Mouse (Mus musculus) CD4-positive, CD25-positive, alpha-beta regulatory T cell, adult 2 months (primary cell): ENCODE results near the gene Yipf3.
A peak's percentile ranks its signal among the peaks of the same experiment; 100 is the strongest.

Experiments
- DNase-seq: peaks from one replicate; pipeline ENCODE4 v3.0.0-alpha.2; 2012; ENCODE audit warnings: low read depth, low spot score

The Yipf3 gene

DNA sequence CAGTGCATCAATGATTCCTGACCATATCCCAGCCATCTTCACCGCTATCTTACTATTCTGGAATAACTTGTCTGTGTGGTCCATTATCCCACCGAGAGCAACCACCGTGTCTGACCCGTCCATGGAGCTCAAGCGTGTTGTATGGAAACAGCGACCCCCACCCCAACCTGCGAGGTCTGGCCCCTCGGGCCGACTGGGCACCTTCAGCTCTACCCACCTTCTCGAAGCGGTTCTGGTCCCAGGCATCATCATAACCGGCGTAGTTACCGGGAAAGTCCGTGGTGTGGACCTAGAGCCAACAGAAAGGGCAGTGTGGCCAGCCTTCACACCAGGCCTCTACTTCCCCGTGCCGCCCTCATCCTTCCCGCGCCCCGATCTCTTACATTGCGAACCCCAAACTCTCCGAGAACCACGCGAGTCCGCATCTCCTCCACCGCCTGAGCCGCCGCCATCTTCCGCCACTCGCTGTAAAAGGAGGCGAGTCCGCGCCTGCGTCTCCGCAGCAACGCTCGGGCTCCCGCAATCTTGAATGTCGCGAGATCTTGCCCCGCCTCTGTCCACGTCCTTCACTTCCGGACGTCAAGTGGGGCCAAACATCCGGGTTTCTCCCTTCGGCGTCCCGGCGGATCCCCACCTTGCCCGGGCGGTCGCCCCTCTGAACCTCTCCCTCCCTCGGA is at the start of gene Yipf3, which contains the start of gene Polr1c:
Gene Yipf3, plus strand, starts transcription at position 569 of the 677 bp plus-strand sequence.
Gene Polr1c, minus strand, starts transcription at position 543 of the 677 bp plus-strand sequence.
- DNase-seq = peak; percentile 95

DNA sequence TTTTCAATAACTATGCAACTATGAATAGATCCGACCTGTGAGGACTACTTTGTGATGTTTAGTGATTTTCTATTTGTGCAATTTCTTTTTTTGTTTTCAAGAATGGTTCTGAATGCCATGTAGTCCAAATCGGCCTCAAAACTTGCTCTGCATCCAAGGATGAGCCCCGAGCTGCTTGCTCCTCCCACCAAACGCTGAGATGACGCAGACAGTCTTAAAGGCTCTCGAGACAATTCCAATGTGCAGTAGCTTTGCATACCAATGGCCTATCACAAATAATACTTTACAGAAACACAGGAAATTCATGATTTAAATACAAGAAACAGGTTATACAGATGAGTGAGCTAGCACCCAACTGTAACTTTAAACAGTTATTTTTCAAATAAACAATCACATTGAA is 46.7 kb upstream of the Yipf3 start:
- DNase-seq = no peak

DNA sequence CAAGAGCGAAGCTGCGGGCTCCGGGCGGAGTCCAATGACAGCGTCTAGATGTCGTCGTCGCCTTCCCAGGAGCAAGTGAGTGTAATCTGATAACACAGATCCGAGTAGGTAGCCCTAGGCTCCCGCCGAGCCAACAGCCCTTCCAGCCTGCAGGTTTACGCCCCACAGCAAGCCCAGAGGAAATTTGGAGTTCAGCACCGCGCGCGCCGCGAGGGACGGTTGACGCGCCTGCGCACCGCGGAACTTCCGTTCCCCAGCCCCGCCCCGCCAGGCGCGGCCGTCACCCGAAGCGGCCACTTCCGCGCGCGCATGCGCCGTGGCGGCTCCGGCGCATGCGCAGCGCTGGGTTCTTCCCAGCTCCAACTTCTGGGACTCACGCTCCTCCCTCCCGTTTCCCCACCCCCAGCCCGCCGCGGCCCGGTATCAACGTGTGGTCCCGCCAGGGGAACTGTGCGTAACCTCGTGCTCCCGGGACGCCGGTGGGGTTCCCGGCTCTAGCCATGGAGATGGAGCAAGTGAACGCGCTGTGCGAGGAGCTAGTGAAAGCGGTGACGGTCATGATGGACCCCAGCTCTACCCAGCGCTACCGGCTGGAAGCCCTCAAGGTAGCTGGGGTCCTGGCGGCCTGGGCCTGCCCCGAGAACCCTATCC is 45.3 kb upstream of the Yipf3 start, which contains the start of the genes Polh and Xpo5:
Gene Polh, minus strand, starts transcription at position 225 of the 651 bp plus-strand sequence.
Gene Xpo5, plus strand, starts transcription at position 362 of the 651 bp plus-strand sequence.
- peak; percentile 98 for DNase-seq

DNA sequence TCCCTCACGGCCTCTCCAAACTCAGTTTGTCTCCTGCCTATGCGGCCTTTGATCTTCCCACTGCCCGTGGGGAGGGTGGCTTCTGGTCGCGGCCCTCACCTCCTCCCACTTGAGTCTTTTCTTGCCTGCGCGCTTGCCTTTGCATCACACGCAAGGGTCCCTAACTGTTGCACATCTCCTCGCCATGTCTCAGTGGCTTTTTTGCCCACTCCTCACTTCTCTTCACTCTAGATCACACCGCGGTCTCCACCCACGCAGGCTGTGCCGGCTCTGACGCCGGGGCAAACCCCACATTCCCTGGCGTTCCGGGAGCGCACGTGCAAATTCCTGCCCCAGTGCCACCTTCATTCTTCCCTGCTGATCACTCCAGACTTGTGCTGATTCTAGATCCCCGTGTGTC is 44.8 kb upstream of the Yipf3 start:
- DNase-seq = no peak

DNA sequence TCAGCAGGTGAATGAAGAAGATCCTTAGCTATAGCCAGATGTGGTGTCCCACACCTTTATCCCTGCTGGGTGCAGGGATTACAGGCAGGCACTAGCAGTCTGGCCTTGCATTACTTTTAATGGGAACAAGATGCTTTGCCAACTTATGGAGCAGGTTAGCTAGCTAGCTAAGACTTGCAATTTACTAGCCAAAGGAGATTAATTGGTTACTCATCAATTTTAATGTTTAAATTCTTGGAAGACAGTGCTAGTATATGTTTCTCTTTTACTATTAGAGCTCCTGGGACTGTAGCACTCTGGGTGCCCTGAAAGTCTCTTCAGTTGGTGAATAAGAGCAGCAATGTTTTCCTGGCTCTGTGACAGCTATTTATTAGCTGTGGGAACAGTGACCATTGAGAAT is 41.2 kb upstream of the Yipf3 start:
- DNase-seq = no peak

DNA sequence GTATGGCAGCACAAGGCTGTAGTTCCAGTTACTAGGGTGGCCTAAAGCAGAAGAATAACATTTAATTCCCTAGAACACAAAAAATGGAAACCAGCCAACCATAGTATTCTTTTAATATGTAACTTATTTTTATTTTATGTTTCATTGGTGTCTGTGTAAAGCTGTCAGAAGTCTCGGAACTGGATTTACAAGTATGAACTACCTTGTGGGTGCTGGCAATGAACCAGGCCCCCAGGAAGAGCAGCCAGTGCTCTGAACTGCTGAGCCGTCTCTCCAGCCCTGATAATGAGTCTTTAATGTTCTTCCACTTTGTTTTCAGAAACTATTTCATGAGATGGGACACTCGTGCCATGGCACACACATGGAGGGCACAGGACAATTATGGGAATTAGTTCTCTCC is 37.3 kb upstream of the Yipf3 start:
- no peak for DNase-seq

DNA sequence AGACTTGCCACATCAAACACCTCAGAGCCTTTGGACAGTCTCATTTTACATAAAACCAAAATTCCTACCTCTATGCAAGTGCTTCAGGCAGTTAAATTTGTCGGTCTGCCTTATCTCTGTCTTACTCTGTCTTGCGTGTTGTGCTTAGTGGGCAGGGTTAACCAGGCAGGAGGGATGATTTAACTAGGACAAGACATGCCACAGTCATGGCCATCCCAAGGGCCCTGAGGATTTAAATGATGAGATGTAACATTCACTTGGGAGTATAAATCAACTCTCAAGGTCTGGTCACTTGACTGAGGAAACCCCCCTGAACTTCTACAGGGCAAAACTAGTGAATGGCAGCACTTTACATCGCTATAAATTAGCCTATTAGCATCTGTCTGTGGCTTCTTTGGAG is 26.3 kb upstream of the Yipf3 start:
- DNase-seq = no peak

DNA sequence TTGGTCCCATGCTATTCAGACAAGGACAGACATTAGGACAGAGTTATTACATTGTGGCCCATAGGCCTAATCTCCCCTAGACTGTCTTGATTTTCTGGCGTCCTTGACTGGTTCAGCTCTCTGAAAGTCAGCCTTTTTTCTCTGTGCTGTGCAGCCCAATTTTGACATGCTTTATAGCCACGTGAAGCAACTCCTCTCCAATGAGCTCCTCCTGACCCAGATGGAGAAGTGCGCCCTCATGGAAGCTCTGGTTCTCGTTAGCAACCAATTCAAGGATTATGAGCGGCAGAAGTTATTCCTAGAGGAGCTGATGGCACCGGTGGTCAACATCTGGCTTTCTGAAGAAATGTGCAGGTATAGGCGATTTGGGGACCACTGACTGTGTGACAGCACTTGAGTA is 20.3 kb upstream of the Yipf3 start:
- no peak for DNase-seq

DNA sequence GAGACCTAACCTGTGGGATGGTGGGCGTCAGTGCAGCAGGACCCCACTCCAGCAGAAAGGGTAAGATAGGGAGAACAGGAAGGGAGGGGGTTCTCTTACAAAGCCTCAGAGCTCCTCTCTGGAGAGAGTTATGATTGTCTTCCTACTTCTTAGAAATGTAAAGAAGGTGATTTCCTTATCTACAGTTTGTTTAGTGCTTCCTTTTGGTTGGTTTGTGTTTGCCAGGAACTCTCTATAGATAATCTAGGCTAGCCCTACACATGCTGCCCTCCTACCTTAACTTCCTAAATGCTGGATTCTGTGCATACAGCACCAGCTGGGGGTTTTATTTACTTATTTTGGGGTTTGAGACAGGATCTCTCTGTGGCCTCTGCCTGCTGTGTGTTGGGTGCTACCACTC is 11.8 kb upstream of the Yipf3 start:
- DNase-seq = no peak

DNA sequence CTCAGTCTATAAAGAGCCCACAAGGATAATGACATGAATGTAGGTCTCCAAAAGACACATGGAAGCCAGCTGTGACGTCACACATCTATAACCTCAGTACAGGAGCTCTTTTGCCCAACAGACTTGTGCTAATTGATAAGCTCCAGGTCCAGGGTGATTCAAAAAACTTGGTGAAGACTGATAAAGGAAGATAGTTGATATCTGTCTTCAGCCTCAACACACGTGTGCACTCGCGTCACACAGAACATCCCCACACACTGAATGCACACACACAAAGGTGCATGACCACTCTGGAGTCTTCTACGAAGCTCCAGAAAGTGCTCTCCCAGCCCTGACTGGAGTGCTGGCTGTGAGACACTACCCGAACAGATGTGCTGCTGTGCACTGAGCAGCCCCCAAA is 10.8 kb upstream of the Yipf3 start:
- no peak for DNase-seq

DNA sequence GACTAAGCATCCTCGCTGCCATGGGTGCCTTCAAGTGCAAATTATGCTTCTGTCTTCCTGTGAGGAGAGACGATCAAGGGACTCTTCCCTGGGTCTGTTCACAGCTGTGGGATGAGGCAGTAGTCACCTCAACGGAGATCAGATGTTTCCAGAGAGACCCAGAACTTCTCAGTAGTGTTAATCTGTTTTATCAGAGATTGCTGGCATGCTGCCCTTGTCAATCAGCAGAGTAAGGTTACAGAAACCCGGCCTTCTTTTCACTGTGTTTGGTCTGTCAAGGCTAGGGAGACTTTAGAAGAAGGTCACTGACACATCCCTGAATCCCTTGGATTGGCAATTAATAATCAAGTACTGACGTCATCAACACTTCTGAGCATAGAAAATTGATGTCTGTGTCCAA is 10.4 kb upstream of the Yipf3 start:
- no peak for DNase-seq

DNA sequence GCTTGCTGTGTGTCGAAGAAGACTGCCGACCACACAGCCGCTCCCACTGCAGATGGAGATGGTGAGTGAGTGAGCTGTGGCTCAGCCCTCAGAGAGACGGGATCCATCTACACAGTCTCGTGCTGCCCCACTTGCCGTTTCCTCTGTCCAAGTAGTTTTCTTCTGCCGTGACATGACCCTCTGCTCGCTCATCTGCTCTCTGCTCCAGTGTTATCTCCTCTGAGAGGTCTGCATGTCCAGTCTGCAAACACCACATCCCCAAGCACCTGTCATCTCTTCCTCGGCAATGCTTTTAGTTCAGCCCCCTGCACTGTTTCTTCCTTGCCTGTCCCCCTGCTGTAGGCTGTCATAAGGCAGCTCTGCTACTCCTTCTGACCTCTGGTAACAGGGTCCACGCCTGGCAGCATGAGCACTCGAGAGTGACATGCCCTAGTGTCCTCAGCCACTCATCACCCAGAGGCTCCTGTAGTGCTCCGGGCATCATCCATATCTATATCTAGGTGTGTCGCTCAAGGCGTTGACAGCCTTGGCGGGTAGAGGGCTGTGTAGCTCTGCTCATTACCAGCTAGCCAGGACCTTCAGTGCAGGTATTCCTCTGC is 8.3 kb upstream of the Yipf3 start:
- DNase-seq = no peak

DNA sequence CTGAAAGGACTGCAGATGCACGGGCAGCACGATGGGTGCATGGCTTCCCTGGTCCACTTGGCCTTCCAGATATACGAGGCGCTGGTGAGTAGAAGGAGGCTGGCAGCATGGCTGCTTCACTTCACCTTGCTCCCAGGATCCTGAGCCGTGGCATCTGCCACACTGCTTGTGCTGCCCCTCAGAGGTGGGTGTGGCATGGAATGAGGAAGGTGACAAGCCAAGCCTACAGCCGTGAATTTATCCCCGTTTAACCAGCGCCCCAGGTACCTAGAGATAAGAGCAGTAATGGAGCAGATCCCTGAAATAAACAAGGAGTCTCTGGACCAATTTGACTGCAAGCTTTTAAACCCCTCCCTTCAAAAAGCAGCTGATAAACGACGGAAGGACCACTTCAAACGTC is 6.4 kb upstream of the Yipf3 start:
- DNase-seq = no peak

DNA sequence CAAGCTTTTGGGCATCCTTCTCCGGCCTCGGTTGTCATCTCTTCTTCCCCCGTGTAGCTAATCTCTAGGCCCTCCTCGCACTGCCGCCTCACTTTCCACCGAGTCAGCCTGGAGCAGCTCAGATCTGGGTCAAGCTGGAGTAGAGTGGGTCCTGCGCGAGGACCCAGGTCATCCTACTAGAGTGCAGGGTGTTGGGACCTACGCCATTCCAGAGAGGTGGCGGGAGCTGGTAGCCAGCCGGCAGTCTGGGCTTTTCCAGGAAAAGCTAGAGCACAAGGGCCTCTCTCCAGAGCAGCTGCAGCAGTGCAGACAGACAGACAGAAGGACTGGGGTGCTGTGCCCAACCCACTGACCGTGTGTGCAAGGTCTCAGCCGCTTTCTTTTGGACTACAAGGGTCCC is 5.6 kb upstream of the Yipf3 start:
- no peak for DNase-seq

DNA sequence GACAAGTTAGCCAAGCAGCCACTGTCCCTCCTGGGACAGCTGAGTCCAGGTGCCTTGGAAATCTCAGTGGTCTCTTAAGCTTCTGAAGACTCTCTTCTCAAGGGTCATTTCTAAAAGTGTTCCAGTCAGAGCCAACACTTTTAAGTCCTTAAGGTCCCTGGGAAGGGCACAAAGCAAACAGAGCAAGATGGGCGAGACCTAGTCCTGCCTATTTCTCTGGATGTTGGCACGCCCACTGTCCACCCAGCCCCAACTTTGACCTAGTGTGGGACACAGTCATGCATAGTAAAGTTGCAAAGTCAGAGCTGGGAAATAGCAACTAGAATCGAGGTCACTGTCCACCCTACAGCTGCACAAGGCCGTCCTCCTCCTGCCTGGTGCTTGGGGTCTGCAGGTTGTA is 4.9 kb upstream of the Yipf3 start:
- no peak for DNase-seq

DNA sequence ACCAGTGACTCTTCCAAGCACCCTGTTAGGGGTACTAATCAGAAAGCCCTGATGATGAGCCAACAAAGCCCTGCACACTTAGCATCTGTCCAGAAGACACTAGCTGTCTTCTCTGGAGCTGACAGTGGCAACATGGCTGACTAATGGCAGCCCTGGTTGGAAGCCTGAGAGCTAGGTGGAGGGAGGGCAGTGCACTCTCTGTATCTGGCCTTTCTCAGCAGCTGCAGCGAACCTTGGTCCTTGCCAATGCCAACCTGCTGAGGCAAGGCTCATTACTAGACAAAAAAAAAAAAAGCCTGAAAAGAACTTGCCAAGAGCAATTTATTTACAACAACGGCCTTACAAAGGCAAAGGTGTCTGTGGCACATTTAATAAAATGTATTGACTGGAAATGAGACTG is 4.3 kb upstream of the Yipf3 start:
- DNase-seq = no peak

DNA sequence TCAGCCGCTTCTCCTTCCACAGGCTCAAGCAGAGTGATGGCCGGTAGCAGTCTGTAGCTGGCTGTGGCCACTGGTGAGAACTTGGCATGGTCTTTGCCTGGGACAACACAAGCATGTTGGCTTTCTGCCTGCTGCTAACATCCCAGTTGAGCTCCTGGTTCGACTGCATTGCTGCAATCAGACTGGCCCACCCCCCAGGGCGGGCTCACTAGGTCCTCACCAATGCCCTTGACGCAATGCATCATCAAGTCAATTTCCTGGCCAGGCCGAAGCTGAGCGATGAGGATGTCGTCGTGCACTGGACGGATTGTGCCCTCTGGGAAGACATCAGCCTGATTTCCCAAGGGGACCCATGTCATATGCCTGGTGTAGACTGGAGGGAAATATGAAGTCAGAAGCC is 3.3 kb upstream of the Yipf3 start:
- DNase-seq = no peak

DNA sequence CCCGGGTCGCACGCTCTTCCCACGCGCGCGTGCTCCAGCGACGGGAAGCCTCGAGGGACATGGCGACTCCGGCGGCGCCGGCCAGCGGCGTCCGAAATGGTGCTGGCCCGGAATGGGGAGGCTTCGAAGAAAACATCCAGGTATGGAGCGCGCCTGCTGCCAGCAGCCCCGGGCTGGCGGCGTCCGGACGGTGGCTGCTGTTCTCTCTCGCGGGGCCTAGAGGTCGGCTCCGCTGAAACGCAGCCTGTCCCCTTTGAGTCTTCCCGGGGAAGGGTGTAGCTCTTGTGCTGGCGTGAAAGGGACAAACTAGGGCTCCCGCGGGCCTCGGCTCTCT is 276 bp downstream of the Yipf3 start:
- DNase-seq = no peak

DNA sequence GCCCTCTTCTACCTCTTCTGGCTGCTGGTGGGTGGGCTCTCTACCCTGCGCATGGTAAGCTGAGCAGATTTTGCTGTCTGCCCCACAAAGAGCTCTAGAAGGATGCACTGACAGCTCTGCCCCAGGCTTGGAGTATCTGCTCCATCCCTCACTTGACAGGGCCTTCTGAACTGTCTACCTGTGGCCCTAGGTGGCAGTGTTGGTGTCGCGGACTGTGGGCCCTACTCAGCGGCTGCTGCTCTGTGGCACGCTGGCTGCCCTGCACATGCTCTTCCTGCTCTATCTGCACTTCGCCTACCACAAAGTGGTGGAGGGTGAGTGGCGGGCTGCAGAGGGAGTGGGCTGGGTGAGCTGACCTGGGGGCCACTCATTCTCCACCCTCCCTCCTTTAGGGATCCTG is 3.3 kb downstream of the Yipf3 start:
- DNase-seq = peak; percentile 59

DNA sequence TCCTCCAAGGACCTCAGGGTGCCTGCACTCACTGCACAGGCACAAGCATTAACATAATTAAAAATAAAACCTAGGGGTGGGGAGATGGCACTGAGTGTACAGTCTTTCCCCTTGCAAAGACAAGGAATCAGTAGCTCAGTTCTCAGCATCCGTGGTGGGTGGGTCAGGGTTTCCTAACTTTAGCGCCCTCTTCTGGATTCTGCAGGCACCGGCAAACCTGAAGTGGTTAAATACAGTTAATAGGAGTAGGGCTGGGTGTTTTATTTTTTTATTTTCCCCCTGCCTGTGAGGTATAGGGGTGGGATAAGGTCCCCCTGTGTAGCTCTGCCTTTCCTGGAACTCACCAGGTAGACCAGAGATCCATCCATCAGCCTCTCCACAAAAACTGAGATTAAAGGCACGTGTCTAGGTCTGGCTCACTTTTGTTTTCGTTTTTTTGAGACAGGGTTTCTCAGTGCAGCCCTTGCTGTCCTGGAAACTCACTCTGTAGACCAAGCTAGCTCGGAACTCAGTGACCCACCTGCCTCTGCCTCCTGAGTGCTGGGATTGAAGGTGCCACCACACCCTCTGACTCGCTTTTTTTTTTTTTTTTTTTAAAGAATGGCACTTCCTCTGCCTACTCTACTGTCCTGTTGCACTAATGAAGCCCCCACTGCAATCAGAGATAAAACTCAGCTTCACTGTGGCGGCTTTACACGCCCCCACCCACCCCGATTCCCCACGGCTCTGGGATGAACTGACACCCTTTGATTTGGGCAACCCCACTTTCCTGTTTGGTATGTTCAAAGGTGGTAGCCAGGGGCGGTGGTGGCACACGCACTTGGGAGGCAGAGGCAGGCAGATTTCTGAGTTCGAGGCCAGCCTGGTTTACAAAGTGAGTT is 4.9 kb downstream of the Yipf3 start:
- peak; percentile 70 for DNase-seq

DNA sequence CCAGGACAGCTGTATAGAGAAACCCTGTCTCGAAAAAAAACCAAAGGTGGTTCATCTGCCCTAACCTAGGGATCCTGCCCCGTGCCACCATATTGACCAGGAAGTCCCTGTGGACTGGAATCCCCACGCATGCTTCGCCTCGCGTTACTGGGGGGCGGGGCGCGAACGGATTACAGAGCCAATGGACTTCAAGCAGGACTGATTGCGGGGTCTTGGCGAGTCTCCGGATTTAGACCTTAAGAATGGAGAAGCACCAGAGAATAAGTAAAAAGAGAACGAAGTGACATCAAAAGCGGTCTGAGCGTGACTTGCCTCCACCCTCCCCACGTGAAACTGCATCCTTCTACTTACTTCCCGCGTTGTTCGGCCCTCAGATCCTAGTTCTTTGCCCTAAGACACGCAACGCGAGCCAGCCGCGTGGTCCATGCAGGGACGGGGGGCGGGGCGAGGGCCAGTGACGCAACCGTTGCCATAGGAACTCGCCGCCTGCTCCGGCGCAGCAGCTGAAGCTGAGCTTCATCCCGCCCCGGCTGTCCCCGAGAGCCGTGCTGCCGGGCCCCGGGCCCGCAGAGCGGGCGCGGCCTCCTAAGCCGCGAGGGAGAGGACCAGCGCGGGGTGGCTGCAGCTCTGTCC is 5.7 kb downstream of the Yipf3 start, which contains the start of gene Lrrc73:
Gene Lrrc73, plus strand, starts transcription at position 80 of the 633 bp plus-strand sequence.
- DNase-seq = peak; percentile 95

DNA sequence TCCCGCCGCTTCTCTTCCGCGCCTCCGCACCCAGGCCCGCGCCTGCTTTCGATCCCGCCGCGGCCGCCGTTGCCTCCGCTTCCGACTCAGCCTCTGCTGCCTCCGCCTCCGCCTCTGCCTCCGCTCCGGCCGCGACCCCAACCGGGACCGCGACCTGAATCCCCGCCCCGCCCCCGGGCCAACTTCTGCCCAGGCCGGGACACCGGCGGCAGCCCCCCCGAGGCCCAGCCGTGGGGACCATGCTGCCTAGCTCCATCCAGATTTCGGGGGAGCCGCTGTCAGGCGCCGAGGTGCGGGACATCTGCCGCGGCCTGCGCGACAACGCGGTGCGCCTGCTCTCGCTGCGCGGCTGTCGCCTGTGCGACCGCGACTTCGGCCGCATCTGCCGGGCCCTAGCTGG is 6.2 kb downstream of the Yipf3 start:
- no peak for DNase-seq
